Mouse (Mus musculus): Measurements from ENCODE around the gene Pih1d1. TPM values are rescaled to one million over a fixed set of nuclear protein-coding genes. Genes with fewer than 3 reads are reported as not detected.

Gene Pih1d1
- polyA plus RNA-seq, 1 experiment, result 46.9 TPM

DNA sequence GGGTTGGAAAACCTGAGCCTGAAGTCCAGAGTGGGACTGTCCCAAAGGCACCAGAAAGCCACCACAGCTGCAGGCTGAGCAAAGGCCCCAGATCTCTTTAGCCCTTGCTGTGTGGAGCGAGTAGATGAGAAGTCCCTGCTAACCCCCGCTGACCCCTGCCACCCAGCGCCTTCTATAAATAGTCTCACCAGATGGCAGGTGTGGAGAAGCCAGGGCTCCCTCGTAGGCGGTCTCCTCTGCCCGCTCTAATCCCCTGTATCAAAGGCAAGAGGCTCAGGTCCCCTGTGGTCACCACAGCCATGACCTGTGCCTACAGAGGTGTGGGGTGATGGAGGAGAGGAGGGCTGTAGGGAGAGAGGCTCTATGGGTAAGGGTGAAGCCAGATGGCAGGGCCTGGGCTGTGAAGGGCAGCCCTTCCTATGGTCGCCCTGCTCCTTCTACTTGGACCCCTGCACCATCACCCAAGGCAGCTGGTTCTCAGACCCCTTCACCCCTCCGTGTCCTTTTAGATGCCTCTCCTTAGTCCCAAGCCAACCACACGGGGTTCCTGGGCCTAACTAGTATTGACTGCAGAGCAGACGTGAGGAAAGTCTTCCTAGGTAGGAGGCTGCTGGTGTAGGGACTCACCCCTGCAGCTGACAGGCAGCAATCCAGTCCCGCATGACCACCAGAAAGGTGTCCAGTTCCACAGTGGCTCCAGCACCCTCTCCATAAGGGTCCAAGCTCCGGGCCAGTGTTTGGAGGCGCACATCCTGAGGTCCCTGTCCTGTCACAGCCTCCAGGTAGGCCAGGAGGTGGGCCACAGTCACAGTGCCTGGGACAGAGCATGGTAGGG lies 41.5 kb downstream of the Pih1d1 start:
- TF ChIP-seq CTCF (IDR thresholded peaks at IDR 0.05; ENCODE audit: insufficient read depth, low read length) (no peak), POLR2A (IDR thresholded peaks at IDR 0.05; ENCODE audit: borderline replicate concordance, extremely low read depth, low read depth, low read length) (no peak)
- 60% methylated on average over 13 of the region's 13 CpGs for WGBS
- DNase-seq, result no peak
- no peak overlapping the region for H3K4me3 ChIP-seq (replicated peaks; ENCODE audit: extremely low read depth, low read depth, low read length)
- no peaks in the 10 kb centered on the region for H3K4me1 ChIP-seq (ENCODE audit: control insufficient read depth, insufficient read depth, low read length)

DNA sequence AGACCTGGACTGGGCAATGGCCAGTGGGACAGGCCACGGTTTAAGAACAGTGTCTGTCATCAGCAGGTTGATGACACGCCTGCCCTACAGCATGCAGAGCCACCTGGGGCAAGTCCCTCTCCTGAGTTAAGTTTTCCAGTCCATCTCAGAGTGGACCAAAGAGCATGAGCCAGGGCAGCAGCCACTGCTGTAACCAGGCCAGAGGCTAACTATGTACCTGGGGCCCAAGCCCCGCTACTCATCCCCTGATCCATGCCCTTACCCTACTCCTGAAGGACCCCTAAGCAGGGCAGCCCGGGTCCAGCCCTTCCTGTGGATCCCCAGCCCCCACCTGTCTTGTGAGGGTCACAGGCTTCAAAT lies 42.1 kb downstream of the Pih1d1 start:
- no peak for TF ChIP-seq POLR2A (IDR thresholded peaks at IDR 0.05; ENCODE audit: borderline replicate concordance, extremely low read depth, low read depth, low read length)
- no peaks in the 10 kb centered on the region for H3K4me1 ChIP-seq (ENCODE audit: control insufficient read depth, insufficient read depth, low read length)
- H3K4me3 ChIP-seq (replicated peaks; ENCODE audit: extremely low read depth, low read depth, low read length), result no peak overlapping the region
- no peak for DNase-seq
- 83% methylated on average over 4 of the region's 4 CpGs for WGBS

DNA sequence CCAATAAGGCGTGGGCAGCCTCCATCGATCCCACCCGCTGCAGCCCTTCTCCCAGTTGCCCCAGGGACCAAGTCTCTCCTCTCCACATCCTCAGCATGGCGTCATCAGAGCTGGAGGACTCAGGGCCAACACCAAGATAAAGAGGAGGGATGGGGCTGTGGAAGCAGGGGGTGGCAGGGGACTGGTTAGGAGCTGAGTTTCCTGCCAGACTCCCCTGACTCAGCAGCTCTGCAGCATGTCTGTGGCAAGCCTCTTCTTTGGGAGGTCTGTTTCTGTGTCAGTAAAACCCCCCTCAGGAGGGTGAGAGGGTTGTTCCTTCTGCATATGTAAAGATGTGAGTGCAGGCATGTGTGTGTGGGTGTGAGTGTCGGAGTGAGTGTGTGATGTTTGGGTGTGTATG lies 42.9 kb downstream of the Pih1d1 start:
- no peak for DNase-seq
- H3K4me1 ChIP-seq (ENCODE audit: control insufficient read depth, insufficient read depth, low read length), result no peaks in the 10 kb centered on the region
- TF ChIP-seq POLR2A (IDR thresholded peaks at IDR 0.05; ENCODE audit: borderline replicate concordance, extremely low read depth, low read depth, low read length), result no peak
- no peak for TF ChIP-seq CTCF (IDR thresholded peaks at IDR 0.05; ENCODE audit: insufficient read depth, low read length)
- no peak overlapping the region for H3K4me3 ChIP-seq (replicated peaks; ENCODE audit: extremely low read depth, low read depth, low read length)
- 74% methylated on average over 5 of the region's 5 CpGs for WGBS

DNA sequence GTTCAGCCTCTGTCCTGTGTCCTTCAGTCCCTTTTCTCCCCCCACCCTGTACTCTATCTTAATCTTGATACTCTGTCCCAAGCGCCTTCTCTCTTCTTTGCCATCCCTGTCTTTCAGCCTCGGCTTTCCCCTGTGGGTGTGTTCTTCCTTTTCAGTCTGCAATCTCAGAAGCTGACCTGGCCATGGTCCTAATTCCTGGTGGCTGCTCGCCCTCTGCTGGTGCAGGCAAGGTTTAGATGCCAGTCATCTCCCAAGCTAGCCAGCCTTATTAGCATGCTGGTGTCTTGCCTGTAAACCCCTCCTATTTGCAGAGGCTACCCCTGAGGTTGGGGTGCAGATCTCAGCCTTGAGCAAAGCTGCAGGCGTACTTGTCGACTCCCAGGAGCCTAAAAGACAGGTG lies 44.3 kb downstream of the Pih1d1 start:
- WGBS, result 13% methylated on average over 5 of the region's 5 CpGs
- DNase-seq, result peak; percentile 59
- TF ChIP-seq CTCF (IDR thresholded peaks at IDR 0.05; ENCODE audit: insufficient read depth, low read length) (peak; percentile 93), POLR2A (IDR thresholded peaks at IDR 0.05; ENCODE audit: borderline replicate concordance, extremely low read depth, low read depth, low read length) (no peak)

DNA sequence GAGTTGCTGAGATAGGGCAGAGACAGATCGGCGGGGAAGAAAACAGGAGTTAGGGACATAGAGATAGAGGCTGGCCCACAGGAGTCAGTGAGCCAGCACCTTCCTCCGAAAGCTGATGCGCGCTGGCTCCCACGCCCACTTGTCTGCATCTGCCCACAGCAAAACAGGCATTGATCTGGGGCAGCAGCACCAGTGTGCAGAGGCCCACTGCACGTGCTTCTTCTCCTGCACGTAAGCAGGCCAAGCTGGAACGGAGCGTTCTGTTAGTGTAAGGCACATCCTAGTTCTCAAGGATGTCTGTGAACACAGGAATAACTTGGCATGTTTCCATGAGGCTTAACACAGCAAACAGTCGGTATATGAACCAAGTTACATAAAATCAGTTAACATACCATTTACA lies 44.9 kb downstream of the Pih1d1 start:
- WGBS, result 73% methylated on average over 11 of the region's 11 CpGs
- TF ChIP-seq POLR2A (IDR thresholded peaks at IDR 0.05; ENCODE audit: borderline replicate concordance, extremely low read depth, low read depth, low read length) (no peak), CTCF (IDR thresholded peaks at IDR 0.05; ENCODE audit: insufficient read depth, low read length) (no peak)
- no peak for DNase-seq
- Histone ChIP-seq H3K4me1 (ENCODE audit: control insufficient read depth, insufficient read depth, low read length) (no peaks in the 10 kb centered on the region), H3K4me3 (replicated peaks; ENCODE audit: extremely low read depth, low read depth, low read length) (no peak overlapping the region)

More for the DNA sequence above, 44.3 kb downstream of the Pih1d1 start:
- H3K4me3 ChIP-seq (replicated peaks; ENCODE audit: extremely low read depth, low read depth, low read length), result no peak overlapping the region
- no peaks in the 10 kb centered on the region for H3K4me1 ChIP-seq (ENCODE audit: control insufficient read depth, insufficient read depth, low read length)

DNA sequence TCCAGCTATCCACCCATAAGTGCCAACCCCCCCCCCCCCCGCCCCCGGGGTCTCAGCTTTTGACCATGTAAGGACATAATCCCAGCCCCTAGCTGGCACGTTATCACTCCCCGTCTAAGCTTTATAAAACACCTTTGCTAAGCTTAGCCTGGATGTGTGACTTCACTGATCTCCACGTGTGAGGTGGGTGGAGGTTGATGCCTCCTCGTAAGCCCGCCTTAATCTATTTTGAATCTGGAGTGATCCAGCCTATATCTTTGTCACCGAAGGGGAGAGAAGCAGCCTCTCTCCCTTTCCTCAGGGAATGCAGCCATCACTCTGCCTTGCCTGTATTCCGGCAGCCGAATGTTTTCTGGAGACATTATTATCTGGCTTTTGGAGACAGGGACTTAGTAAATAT lies 48.6 kb downstream of the Pih1d1 start:
- no peak for DNase-seq
- TF ChIP-seq CTCF (IDR thresholded peaks at IDR 0.05; ENCODE audit: insufficient read depth, low read length) (no peak), POLR2A (IDR thresholded peaks at IDR 0.05; ENCODE audit: borderline replicate concordance, extremely low read depth, low read depth, low read length) (no peak)
- WGBS, result 39% methylated on average over 10 of the region's 10 CpGs
- Histone ChIP-seq H3K4me1 (ENCODE audit: control insufficient read depth, insufficient read depth, low read length) (no peaks in the 10 kb centered on the region), H3K4me3 (replicated peaks; ENCODE audit: extremely low read depth, low read depth, low read length) (no peak overlapping the region)

DNA sequence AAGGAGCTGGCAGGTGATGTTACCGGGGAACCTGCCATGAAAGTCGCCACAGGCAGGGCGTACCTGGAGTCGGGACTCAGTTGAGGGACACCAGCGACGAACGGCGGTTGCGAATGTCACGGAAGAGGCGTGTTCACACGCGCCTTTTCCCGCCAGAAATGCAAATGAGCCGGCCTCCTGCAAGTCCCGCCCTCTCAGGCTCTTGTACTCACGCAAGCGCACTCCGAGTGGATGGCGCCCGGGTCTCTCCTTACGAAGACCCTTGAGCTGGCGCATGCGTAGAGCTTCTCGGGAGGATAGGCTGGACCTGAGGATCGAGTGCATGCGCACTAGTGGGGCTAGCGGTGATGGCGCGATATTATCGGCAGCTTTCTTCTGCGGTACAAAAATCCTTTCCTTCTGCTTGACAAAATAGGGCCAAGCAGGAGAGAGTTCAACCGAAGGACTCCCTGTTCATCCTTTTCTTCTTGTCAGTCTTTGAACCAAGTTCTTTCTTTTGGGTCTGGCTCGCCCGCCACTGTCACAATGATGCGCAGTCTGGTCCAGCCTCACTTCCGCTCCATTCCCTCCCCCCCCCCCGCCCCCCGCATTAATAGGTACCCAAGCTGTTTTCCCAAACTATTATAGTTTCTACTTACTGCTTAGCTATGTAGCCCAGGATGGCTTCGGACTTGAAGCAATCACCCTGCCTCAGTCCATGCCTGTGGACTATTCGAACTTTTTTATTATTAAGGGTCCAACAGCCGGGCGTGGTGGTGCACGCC lies 50.5 kb downstream of the Pih1d1 start, which contains the start of gene Ccdc155:
TSS of gene Ccdc155 (minus strand) at position 513 of the 764 bp plus-strand sequence.
- TF ChIP-seq CTCF (IDR thresholded peaks at IDR 0.05; ENCODE audit: insufficient read depth, low read length) (no peak), POLR2A (IDR thresholded peaks at IDR 0.05; ENCODE audit: borderline replicate concordance, extremely low read depth, low read depth, low read length) (peak; percentile 67; the same call in 1 of the 2 replicates)
- peak; percentile 85 for DNase-seq
- peak within 1 kb of the TSS; percentile 50 for H3K4me3 ChIP-seq (replicated peaks; ENCODE audit: extremely low read depth, low read depth, low read length)
- 7% methylated on average over 44 of the region's 44 CpGs for WGBS
- H3K4me1 ChIP-seq (ENCODE audit: control insufficient read depth, insufficient read depth, low read length), result no peaks in the 10 kb centered on the region

DNA sequence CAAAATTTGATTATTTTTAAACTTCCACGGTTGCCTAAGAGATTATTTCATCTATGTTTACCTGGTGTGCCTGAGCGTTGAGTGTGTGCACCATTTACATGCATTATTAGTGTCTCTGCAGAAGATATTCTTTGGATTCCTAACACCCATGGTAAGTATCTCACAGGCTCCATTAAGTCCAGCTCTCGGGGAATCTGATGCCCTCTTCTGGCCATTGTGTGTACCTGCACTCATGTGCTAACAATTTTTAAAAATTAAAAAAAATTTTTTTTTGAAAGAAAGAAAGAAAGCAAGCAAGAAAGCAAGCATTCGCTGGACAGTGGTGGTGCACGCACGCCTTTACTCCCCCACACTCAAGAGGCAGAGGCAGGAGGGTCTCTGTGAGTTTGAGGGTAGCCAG lies 54.2 kb downstream of the Pih1d1 start:
- no peak overlapping the region for H3K4me3 ChIP-seq (replicated peaks; ENCODE audit: extremely low read depth, low read depth, low read length)
- WGBS, result 78% methylated on average over 6 of the region's 6 CpGs
- 0 out of 2 replicates have a peak, but pooled peaks cover 2% of the 10 kb centered on the region for H3K4me1 ChIP-seq (ENCODE audit: control insufficient read depth, insufficient read depth, low read length)
- TF ChIP-seq CTCF (IDR thresholded peaks at IDR 0.05; ENCODE audit: insufficient read depth, low read length), result no peak
- no peak for TF ChIP-seq POLR2A (IDR thresholded peaks at IDR 0.05; ENCODE audit: borderline replicate concordance, extremely low read depth, low read depth, low read length)
- DNase-seq, result no peak

Other genes with a start within 250 kb of the Pih1d1 start
- gene Ap2a1, start 224.8 kb upstream of the Pih1d1 start, polyA plus RNA-seq (2012; rRNA removed), result 94.8 and 101 TPM in 2 replicates
- gene Tsks, start 211.1 kb upstream of the Pih1d1 start, polyA plus RNA-seq (2012; rRNA removed), result 0.16 TPM in 1 of 2 replicates, not detected in the other
- gene Cpt1c, start 179.5 kb upstream of the Pih1d1 start, polyA plus RNA-seq (2012; rRNA removed), result 20.7 and 21.0 TPM in 2 replicates
- gene Prmt1, start 167.7 kb upstream of the Pih1d1 start, polyA plus RNA-seq (2012; rRNA removed), result 71.0 and 97.7 TPM in 2 replicates
- gene Irf3, start 156.7 kb upstream of the Pih1d1 start, polyA plus RNA-seq (2012; rRNA removed), result 125 and 130 TPM in 2 replicates
- gene Bcl2l12, start 155.6 kb upstream of the Pih1d1 start, polyA plus RNA-seq (2012; rRNA removed), result 37.1 and 38.3 TPM in 2 replicates
- gene Scaf1, start 137.9 kb upstream of the Pih1d1 start, polyA plus RNA-seq (2012; rRNA removed), result 76.2 and 76.8 TPM in 2 replicates
- gene Rras, start 136.3 kb upstream of the Pih1d1 start, polyA plus RNA-seq (2012; rRNA removed), result 233 and 237 TPM in 2 replicates
- gene Prr12, start 101.4 kb upstream of the Pih1d1 start, polyA plus RNA-seq (2012; rRNA removed), result 11.1 and 15.9 TPM in 2 replicates
- 86.5 and 102 TPM in 2 replicates for gene Nosip, start 91.9 kb upstream of the Pih1d1 start, polyA plus RNA-seq (2012; rRNA removed)
- gene Prrg2, start 91.6 kb upstream of the Pih1d1 start, polyA plus RNA-seq (2012; rRNA removed), result 82.5 and 90.6 TPM in 2 replicates
- gene Rcn3, start 62.1 kb upstream of the Pih1d1 start, polyA plus RNA-seq (2012; rRNA removed), result 172 and 174 TPM in 2 replicates
- gene Fcgrt, start 50.5 kb upstream of the Pih1d1 start, polyA plus RNA-seq (2012; rRNA removed), result 112 and 120 TPM in 2 replicates
- gene Rps11, start 29.9 kb upstream of the Pih1d1 start, polyA plus RNA-seq (2012; rRNA removed), result 125 and 221 TPM in 2 replicates
- 1,255 and 1,630 TPM in 2 replicates for gene Rpl13a, start 25.5 kb upstream of the Pih1d1 start, polyA plus RNA-seq (2012; rRNA removed)
- 3.1 TPM in 2 replicates for gene Gm45713, start 18.1 kb upstream of the Pih1d1 start, polyA plus RNA-seq (2012; rRNA removed)
- gene Flt3l, start 17.9 kb upstream of the Pih1d1 start, polyA plus RNA-seq (2012; rRNA removed), result 151 and 195 TPM in 2 replicates
- 48.6 and 58.5 TPM in 2 replicates for gene Aldh16a1, start 281 bp downstream of the Pih1d1 start, polyA plus RNA-seq (2012; rRNA removed)
- gene Slc17a7, start 9.6 kb downstream of the Pih1d1 start, polyA plus RNA-seq (2012; rRNA removed), result 2.4 and 2.7 TPM in 2 replicates
- 0.44 and 0.53 TPM in 2 replicates for gene Gfy, start 25.3 kb downstream of the Pih1d1 start, polyA plus RNA-seq (2012; rRNA removed)
- not detected in 2 replicates for gene Pth2, start 26.7 kb downstream of the Pih1d1 start, polyA plus RNA-seq (2012; rRNA removed)
- 3.3 and 4.1 TPM in 2 replicates for gene Ccdc155, start 50.6 kb downstream of the Pih1d1 start, polyA plus RNA-seq (2012; rRNA removed)
- 1.4 and 5.2 TPM in 2 replicates for gene Dkkl1, start 57.8 kb downstream of the Pih1d1 start, polyA plus RNA-seq (2012; rRNA removed)
- 37.6 and 44.1 TPM in 2 replicates for gene Tead2, start 61.5 kb downstream of the Pih1d1 start, polyA plus RNA-seq (2012; rRNA removed)
- gene Cd37, start 84.8 kb downstream of the Pih1d1 start, polyA plus RNA-seq (2012; rRNA removed), result 82.1 and 84.1 TPM in 2 replicates
- gene Slc6a16, start 86.8 kb downstream of the Pih1d1 start, polyA plus RNA-seq (2012; rRNA removed), result 0.12 TPM in 1 of 2 replicates, not detected in the other
- not detected in 2 replicates for gene Slc6a21, start 123.2 kb downstream of the Pih1d1 start, polyA plus RNA-seq (2012; rRNA removed)
- 41.8 and 44.8 TPM in 2 replicates for gene Trpm4, start 179.5 kb downstream of the Pih1d1 start, polyA plus RNA-seq (2012; rRNA removed)
- gene Hrc, start 181.0 kb downstream of the Pih1d1 start, polyA plus RNA-seq (2012; rRNA removed), result 2.4 and 10.0 TPM in 2 replicates
- gene Ppfia3, start 212.7 kb downstream of the Pih1d1 start, polyA plus RNA-seq (2012; rRNA removed), result 1.2 and 3.7 TPM in 2 replicates
- gene Lin7b, start 216.3 kb downstream of the Pih1d1 start, polyA plus RNA-seq (2012; rRNA removed), result 1.4 and 2.2 TPM in 2 replicates
- 240 and 319 TPM in 2 replicates for gene Snrnp70, start 241.4 kb downstream of the Pih1d1 start, polyA plus RNA-seq (2012; rRNA removed)